Mouse (Mus musculus) lung, embryonic 15.5 days (tissue): ENCODE measurements around the gene Cacna1i. TPM values are rescaled to one million over a fixed set of nuclear protein-coding genes. Genes with fewer than 3 reads are reported as not detected.

Experiments
- ATAC-seq: fragments of 200-750 bp; cut with Nextera tagmentation; 2 replicates; pipeline ENCODE4 v1.8.0; 2017; ENCODE audit warnings: moderate number of reproducible peaks, borderline replicate concordance; ENCODE audit not compliant: low FRiP score, low TSS enrichment; ENCODE audit errors: extremely low read depth
- H3K27ac ChIP-seq: fragments of 300-500 bp; sonication (generic); 2 replicates; pipeline ENCODE4 v1.5.1; 2015; ENCODE audit warnings: moderate library complexity, mild to moderate bottlenecking, inconsistent platforms
- H3K27me3 ChIP-seq: fragments of 300-500 bp; sonication (generic); 2 replicates; pipeline ENCODE4 v1.6.1; 2015; ENCODE audit warnings: inconsistent platforms
- H3K36me3 ChIP-seq: fragments of 300-500 bp; sonication (generic); 2 replicates; pipeline ENCODE4 v1.6.1; 2015; ENCODE audit warnings: inconsistent platforms
- H3K4me1 ChIP-seq: fragments of 300-500 bp; sonication (generic); 2 replicates; pipeline ENCODE4 v1.6.1; 2015; ENCODE audit warnings: inconsistent platforms
- H3K4me2 ChIP-seq: fragments of 300-500 bp; sonication (generic); 2 replicates; pipeline ENCODE4 v1.6.1; 2015; ENCODE audit warnings: inconsistent platforms, mild to moderate bottlenecking, moderate library complexity
- H3K4me3 ChIP-seq: fragments of 300-500 bp; sonication (generic); 2 replicates; pipeline ENCODE4 v1.5.1; 2015; ENCODE audit warnings: mild to moderate bottlenecking, inconsistent platforms
- H3K9ac ChIP-seq: fragments of 300-500 bp; sonication (generic); 2 replicates; pipeline ENCODE4 v1.6.1; 2015; ENCODE audit warnings: inconsistent platforms
- H3K9me3 ChIP-seq: fragments of 300-500 bp; sonication (generic); 2 replicates; pipeline ENCODE4 v1.6.1; 2016; ENCODE audit warnings: inconsistent platforms
- WGBS: fragments of 180-500 bp; shearing (Covaris S2); methylation state at CpG from one replicate; pipeline ENCODE4 v1.1.7; 2015; 5-methylcytosine and 5-hydroxymethylcytosine counted together
- polyA plus RNA-seq: library from polyadenylated mRNA; unstranded; fragments of >200 nt; fragmentation: Nextera tagmentation; extraction: Ambion mirVana; gene quantifications from 2 replicates; pipeline ENCODE4 v1.2.1, GENCODE M21; 2015

The Cacna1i gene
- polyA plus RNA-seq, 1 experiment from 2014 or later, result not detected

GRCm38 (mm10) chr15:80257602-80258239, 29.3 kb upstream of the Cacna1i start:
- peak overlapping the region; percentile 95 for H3K27ac ChIP-seq
- H3K27me3 ChIP-seq, result no peaks in the 10 kb centered on the region
- H3K9ac ChIP-seq, result no peak overlapping the region; the same call in 1 of the 2 replicates
- WGBS, result 14% methylated on average over 4 of the region's 4 CpGs
- no peak for ATAC-seq
- peaks cover 47% of the 10 kb centered on the region for H3K36me3 ChIP-seq
- H3K9me3 ChIP-seq, result no peaks in the 10 kb centered on the region
- 0 out of 2 replicates have a peak overlapping the region, but pooled peaks have one; percentile 86 for H3K4me3 ChIP-seq
- H3K4me1 ChIP-seq, result peaks cover 37% of the 10 kb centered on the region
- H3K4me2 ChIP-seq, result peak overlapping the region; percentile 82

GRCm38 (mm10) chr15:80258240-80259170, 28.5 kb upstream of the Cacna1i start:
- ATAC-seq, result no peak
- peak overlapping the region; percentile 82 for H3K4me2 ChIP-seq
- H3K9ac ChIP-seq, result no peak overlapping the region
- H3K27me3 ChIP-seq, result no peaks in the 10 kb centered on the region
- no peak overlapping the region for H3K4me3 ChIP-seq
- no peaks in the 10 kb centered on the region for H3K9me3 ChIP-seq
- H3K4me1 ChIP-seq, result peaks cover 39% of the 10 kb centered on the region
- H3K36me3 ChIP-seq, result peaks cover 43% of the 10 kb centered on the region
- H3K27ac ChIP-seq, result peak overlapping the region; percentile 95
- 56% methylated on average over 11 of the region's 11 CpGs for whole genome bisulfite sequencing

- no peaks in the 10 kb centered on the region for H3K27me3 ChIP-seq
- H3K36me3 ChIP-seq, result peaks cover 43% of the 10 kb centered on the region
- no peak overlapping the region for H3K4me2 ChIP-seq
- no peak for ATAC-seq
- H3K4me3 ChIP-seq, result no peak overlapping the region
- H3K27ac ChIP-seq, result no peak overlapping the region
- H3K9me3 ChIP-seq, result no peaks in the 10 kb centered on the region
- peaks cover 35% of the 10 kb centered on the region for H3K4me1 ChIP-seq
- WGBS, result 71% methylated on average over 8 of the region's 8 CpGs
- H3K9ac ChIP-seq, result no peak overlapping the region
Measured at GRCm38 (mm10) chr15:80259406-80260045, 27.5 kb upstream of the Cacna1i start.

- H3K4me1 ChIP-seq, result peaks cover 36% of the 10 kb centered on the region
- H3K36me3 ChIP-seq, result peaks cover 43% of the 10 kb centered on the region
- no peak overlapping the region for H3K4me3 ChIP-seq
- H3K4me2 ChIP-seq, result no peak overlapping the region
- WGBS, result 21% methylated on average over 3 of the region's 3 CpGs
- no peaks in the 10 kb centered on the region for H3K9me3 ChIP-seq
- ATAC-seq, result no peak
- no peaks in the 10 kb centered on the region for H3K27me3 ChIP-seq
- H3K27ac ChIP-seq, result no peak overlapping the region
- H3K9ac ChIP-seq, result no peak overlapping the region
Measured at GRCm38 (mm10) chr15:80260677-80261076, 26.4 kb upstream of the Cacna1i start.

GRCm38 (mm10) chr15:80261100-80261499, 25.9 kb upstream of the Cacna1i start:
- Histone ChIP-seq H3K4me3 (no peak overlapping the region), H3K9me3 (no peaks in the 10 kb centered on the region), H3K9ac (no peak overlapping the region), H3K4me2 (no peak overlapping the region), H3K27ac (no peak overlapping the region), H3K4me1 (peaks cover 36% of the 10 kb centered on the region), H3K27me3 (no peaks in the 10 kb centered on the region), H3K36me3 (peaks cover 42% of the 10 kb centered on the region)
- 75% methylated on average over 7 of the region's 7 CpGs for WGBS
- no peak for ATAC-seq

GRCm38 (mm10) chr15:80263610-80264575, 23.1 kb upstream of the Cacna1i start, which contains the start of gene Rps19bp1:
Gene Rps19bp1 (minus strand): TSS chr15:80264315.
- peak; percentile 92 for ATAC-seq
- H3K4me2 ChIP-seq, result peak within 1 kb of the TSS; percentile 86
- under 1% methylated on average over 65 of the region's 66 CpGs for WGBS
- H3K36me3 ChIP-seq, result peaks cover 16% of the 10 kb centered on the region; the same call in 1 of the 2 replicates
- H3K27ac ChIP-seq, result peak within 1 kb of the TSS; percentile 31
- H3K4me3 ChIP-seq, result peak within 1 kb of the TSS; percentile 94
- no peaks in the 10 kb centered on the region for H3K27me3 ChIP-seq
- H3K4me1 ChIP-seq, result peaks cover 18% of the 10 kb centered on the region
- peak within 1 kb of the TSS; percentile 87 for H3K9ac ChIP-seq
- H3K9me3 ChIP-seq, result no peaks in the 10 kb centered on the region

DNA sequence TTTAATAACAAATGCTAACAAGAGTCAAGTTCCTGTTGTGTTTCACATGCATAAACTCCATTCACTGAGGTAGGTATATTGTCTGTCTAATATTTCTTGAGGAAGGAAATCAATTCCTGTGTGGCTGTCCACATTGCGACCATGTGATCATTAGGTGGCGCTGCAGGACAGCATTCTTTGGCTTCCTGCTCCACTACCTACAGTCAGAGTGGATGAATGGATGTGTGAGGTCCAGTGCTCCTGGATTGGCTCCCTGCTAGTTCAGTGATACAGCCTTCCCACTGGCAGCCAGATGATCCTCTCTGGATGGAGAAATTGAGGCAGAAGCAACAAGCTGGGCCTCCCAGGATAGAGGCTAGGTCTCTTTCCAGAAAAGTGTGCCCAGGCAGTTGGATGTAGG, 20.8 kb upstream of the Cacna1i start:
- no peaks in the 10 kb centered on the region for H3K36me3 ChIP-seq
- peaks cover 18% of the 10 kb centered on the region for H3K4me1 ChIP-seq
- H3K27me3 ChIP-seq, result no peaks in the 10 kb centered on the region
- H3K4me3 ChIP-seq, result no peak overlapping the region
- no peak overlapping the region for H3K4me2 ChIP-seq
- no peak for ATAC-seq
- no peaks in the 10 kb centered on the region for H3K9me3 ChIP-seq
- H3K9ac ChIP-seq, result no peak overlapping the region
- no peak overlapping the region for H3K27ac ChIP-seq
- WGBS, result 0% methylated on average over 2 of the region's 2 CpGs

DNA sequence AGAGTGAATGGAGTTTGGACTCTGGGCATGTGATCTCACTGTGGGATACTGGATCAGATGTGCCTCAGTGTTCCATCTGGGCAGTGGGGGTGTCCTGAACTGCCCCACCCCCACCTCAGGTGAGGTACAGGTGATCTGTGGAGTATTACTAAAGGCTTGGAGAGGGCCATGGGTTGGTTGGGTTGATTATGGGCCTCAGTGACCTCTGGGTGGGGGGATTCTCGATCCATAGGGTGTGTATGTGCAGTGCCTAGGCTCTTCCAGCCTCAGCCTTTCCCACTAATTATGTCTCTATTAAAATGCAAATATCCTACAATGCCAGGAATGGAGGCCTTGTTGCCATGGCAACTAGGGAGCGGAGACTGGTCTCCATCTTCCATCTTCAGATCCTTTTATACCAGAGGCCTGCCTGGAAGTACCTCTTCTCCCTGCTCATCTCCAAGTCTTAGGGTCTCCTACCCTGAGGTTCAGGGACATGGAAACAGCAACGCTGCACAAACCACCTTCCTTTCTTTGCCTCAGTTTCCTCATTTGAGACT, 15.1 kb upstream of the Cacna1i start:
- H3K4me3 ChIP-seq, result no peak overlapping the region
- no peak overlapping the region for H3K4me2 ChIP-seq
- H3K4me1 ChIP-seq, result no peaks in the 10 kb centered on the region
- no peak overlapping the region for H3K9ac ChIP-seq
- H3K27me3 ChIP-seq, result no peaks in the 10 kb centered on the region
- no peak overlapping the region for H3K27ac ChIP-seq
- ATAC-seq, result no peak
- 65% methylated on average over 3 of the region's 3 CpGs for WGBS
- H3K36me3 ChIP-seq, result no peaks in the 10 kb centered on the region
- no peaks in the 10 kb centered on the region for H3K9me3 ChIP-seq

DNA sequence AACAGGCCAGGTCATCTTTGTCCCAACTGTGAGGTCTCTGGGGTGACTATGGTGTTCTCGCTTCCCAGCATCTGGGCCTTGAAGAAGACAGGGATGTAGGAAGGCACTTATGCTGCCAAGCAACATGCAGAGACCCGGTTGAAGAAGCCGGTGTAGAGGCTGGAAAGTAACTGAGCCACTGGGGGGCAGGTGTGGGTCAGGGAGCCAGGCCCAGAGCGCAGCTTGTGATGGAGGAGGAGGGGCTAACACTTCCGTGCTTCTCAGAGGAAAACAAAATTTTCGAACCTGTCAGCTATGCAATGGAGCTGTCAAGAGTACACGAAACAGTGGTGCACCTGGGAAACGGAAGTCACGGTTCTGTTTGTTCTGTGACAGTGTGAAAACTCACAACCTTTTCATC, 9.9 kb upstream of the Cacna1i start:
- Histone ChIP-seq H3K27me3 (peaks cover 10% of the 10 kb centered on the region; the same call in 1 of the 2 replicates), H3K27ac (no peak overlapping the region), H3K4me2 (no peak overlapping the region), H3K36me3 (no peaks in the 10 kb centered on the region), H3K9ac (no peak overlapping the region), H3K4me1 (no peaks in the 10 kb centered on the region), H3K9me3 (no peaks in the 10 kb centered on the region), H3K4me3 (no peak overlapping the region)
- 43% methylated on average over 9 of the region's 9 CpGs for WGBS
- ATAC-seq, result no peak

DNA sequence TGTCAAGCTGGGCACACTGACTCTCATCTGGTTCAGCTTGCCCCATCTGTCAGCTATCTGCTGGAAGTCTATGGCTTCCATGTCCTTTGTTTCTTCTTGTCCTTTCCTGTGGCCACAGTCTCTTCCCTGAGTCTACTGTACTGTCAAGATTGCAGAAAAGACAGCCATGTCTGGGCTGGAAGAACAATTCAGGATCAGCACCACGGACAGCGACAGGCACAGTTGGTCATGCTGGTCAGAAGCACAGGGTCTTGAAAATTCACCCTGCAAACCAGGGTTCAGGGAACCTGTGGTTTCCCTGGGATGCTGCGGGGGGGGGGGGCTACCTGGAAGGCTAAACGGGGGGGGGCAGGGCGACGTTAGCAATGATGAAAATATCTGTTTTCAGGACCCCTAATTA, 9.4 kb upstream of the Cacna1i start:
- no peaks in the 10 kb centered on the region for H3K9me3 ChIP-seq
- under 1% methylated on average over 6 of the region's 6 CpGs for WGBS
- no peak for ATAC-seq

More for the DNA sequence above, 9.4 kb upstream of the Cacna1i start:
- Histone ChIP-seq H3K4me1 (no peaks in the 10 kb centered on the region), H3K4me2 (no peak overlapping the region), H3K27ac (no peak overlapping the region), H3K4me3 (no peak overlapping the region), H3K36me3 (no peaks in the 10 kb centered on the region), H3K27me3 (peaks cover 14% of the 10 kb centered on the region; the same call in 1 of the 2 replicates), H3K9ac (no peak overlapping the region)
